Mouse (Mus musculus) megakaryocyte-erythroid progenitor cell, adult 5-6 weeks (primary cell): Measurements from ENCODE around the gene Zcchc18. TPM values are rescaled to one million over a fixed set of nuclear protein-coding genes. Genes with fewer than 3 reads are reported as not detected.

Source experiments
- ATAC-seq: replicated peaks from 2 replicates; pipeline ENCODE4 v1.8.0; 2016; ENCODE audit warnings: mild to moderate bottlenecking, inconsistent platforms; ENCODE audit not compliant: severe bottlenecking, poor library complexity, low FRiP score, low TSS enrichment
- total RNA-seq, 2 experiments: library from RNA; stranded (forward) in 1 of 2; stranded (reverse) in 1 of 2; fragments of 200-1000, 215-1000 nt in 1 of 2; fragments of >200 nt in 1 of 2; fragmentation: Nextera tagmentation in 1 of 2; gene quantifications; 2 replicates each; pipeline ENCODE4 v1.2.3; 2014 to 2017

Gene Zcchc18
- total RNA-seq, 2 experiments from 2014 or later = not detected

DNA sequence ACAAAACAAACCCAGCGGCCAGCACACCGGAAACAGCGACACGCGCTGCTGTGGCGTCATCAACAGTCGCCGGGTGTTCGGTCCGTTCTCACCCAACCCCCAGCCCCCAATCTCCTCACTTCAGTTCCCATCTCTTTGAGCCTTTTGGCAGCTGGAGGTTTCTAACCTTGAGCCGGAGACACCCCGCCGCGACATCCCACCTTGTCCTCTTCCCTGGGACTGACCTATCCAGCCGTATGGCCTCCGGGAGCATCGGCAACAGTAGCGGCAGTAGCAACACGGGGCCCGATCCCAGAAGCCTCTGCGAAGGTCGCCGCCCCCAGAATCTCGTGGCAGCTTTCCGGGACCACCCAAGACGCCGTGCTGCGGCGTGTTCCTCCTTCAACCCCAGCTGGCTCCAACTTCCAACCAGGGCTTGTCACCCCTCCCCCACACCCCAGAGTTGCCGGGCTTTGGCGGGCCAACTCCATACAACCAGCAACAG is 45.1 kb downstream of the Zcchc18 start, which contains the start of gene Slc25a53:
Slc25a53 (minus strand) TSS at position 303 of the 484 bp plus-strand sequence.
- peak; percentile 98 for ATAC-seq

DNA sequence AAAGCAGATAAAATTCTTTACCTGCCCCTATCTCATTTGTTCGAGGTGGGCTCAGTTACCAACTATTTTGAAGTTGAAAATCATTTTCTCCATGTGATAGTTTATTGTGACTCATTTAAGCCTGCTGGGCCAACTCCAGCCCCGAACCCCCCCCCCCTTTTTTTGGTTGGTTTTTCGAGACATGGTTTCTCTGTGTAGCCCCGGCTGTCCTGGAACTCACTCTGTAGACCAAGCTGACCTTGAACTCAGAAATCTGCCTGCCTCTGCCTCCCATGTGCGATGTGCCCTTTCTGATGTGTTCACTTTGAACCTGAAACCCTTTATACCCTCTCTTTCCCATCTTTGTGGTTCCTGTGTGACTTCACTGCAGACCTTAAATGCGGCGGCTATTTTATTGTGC is 45.5 kb downstream of the Zcchc18 start:
- no peak for ATAC-seq

Other genes with a start within 250 kb of the Zcchc18 start
- gene Morf4l2, start 249.5 kb upstream of the Zcchc18 start, total RNA-seq (2014; fragmentation: Nextera tagmentation) = 244 and 291 TPM in 2 replicates
- gene Morf4l2, start 249.5 kb upstream of the Zcchc18 start, total RNA-seq (2017) = 999 and 1,143 TPM in 2 replicates
- not detected in 2 replicates for gene Glra4, start 213.0 kb upstream of the Zcchc18 start, total RNA-seq (2014; fragmentation: Nextera tagmentation)
- gene Glra4, start 213.0 kb upstream of the Zcchc18 start, total RNA-seq (2017) = not detected in 2 replicates
- gene Plp1, start 170.5 kb upstream of the Zcchc18 start, total RNA-seq (2014; fragmentation: Nextera tagmentation) = 6.2 and 7.4 TPM in 2 replicates
- 0.99 and 1.1 TPM in 2 replicates for gene Plp1, start 170.5 kb upstream of the Zcchc18 start, total RNA-seq (2017)
- gene Rab9b, start 124.4 kb upstream of the Zcchc18 start, total RNA-seq (2014; fragmentation: Nextera tagmentation) = not detected in 2 replicates
- not detected in 2 replicates for gene Rab9b, start 124.4 kb upstream of the Zcchc18 start, total RNA-seq (2017)
- gene H2bfm, start 65.8 kb upstream of the Zcchc18 start, total RNA-seq (2014; fragmentation: Nextera tagmentation) = not detected in 2 replicates
- gene H2bfm, start 65.8 kb upstream of the Zcchc18 start, total RNA-seq (2017) = not detected in 2 replicates
- not detected in 2 replicates for gene Tmsb15b2, start 17.7 kb upstream of the Zcchc18 start, total RNA-seq (2014; fragmentation: Nextera tagmentation)
- 7.2 TPM in 1 of 2 replicates, not detected in the other for gene Tmsb15b2, start 17.7 kb upstream of the Zcchc18 start, total RNA-seq (2017)
- 1.2 and 3.9 TPM in 2 replicates for gene Tmsb15l, start 16.3 kb upstream of the Zcchc18 start, total RNA-seq (2014; fragmentation: Nextera tagmentation)
- gene Tmsb15l, start 16.3 kb upstream of the Zcchc18 start, total RNA-seq (2017) = 1.6 TPM in 1 of 2 replicates, not detected in the other
- 4.0 TPM in 1 of 2 replicates, not detected in the other for gene Tmsb15b1, start 16.3 kb upstream of the Zcchc18 start, total RNA-seq (2014; fragmentation: Nextera tagmentation)
- 7.0 and 13.2 TPM in 2 replicates for gene Tmsb15b1, start 16.3 kb upstream of the Zcchc18 start, total RNA-seq (2017)
- gene Slc25a53, start 45.1 kb downstream of the Zcchc18 start, total RNA-seq (2014; fragmentation: Nextera tagmentation) = 3.6 and 8.8 TPM in 2 replicates
- 5.9 and 6.0 TPM in 2 replicates for gene Slc25a53, start 45.1 kb downstream of the Zcchc18 start, total RNA-seq (2017)
- gene Fam199x, start 56.4 kb downstream of the Zcchc18 start, total RNA-seq (2014; fragmentation: Nextera tagmentation) = 3.4 and 5.5 TPM in 2 replicates
- gene Fam199x, start 56.4 kb downstream of the Zcchc18 start, total RNA-seq (2017) = 7.1 and 10.6 TPM in 2 replicates
- gene Esx1, start 128.9 kb downstream of the Zcchc18 start, total RNA-seq (2014; fragmentation: Nextera tagmentation) = not detected in 2 replicates
- gene Esx1, start 128.9 kb downstream of the Zcchc18 start, total RNA-seq (2017) = not detected in 2 replicates